ENCODE assay signal across 19 mouse cellular contexts in genomic region chrX:156947093-156947492, GRCm38 (mm10).
DNase-seq lines count a peak whose midpoint lies in the region; TF ChIP-seq lines count a peak whose summit lies in the region.
"Had no signal": no experiment of that assay in that cellular context is flagged by ENCODE, and none has a peak within 500 bp of the region (broad histone marks: within the 10 kb centered on the region; RNA-seq: fewer than 3 reads in every experiment).

No protein-coding gene starts in this region.

- no peak for TF ChIP-seq CTCF in embryonic fibroblast, embryonic 13.5 days (IDR thresholded peaks at IDR 0.05; ENCODE audit: borderline replicate concordance, insufficient read depth, low read length)

- DNase-seq in 3T3-L1 (ENCODE audit: low read depth, low spot score) (peak; percentile 68), MN1 (ENCODE audit: low spot score) (peak; percentile 5)
- DNase-seq in lung, postnatal 4 days = no peak
- DNase-seq in urinary bladder, postnatal 10 days (ENCODE audit: low spot score) = no peak
- no peak for DNase-seq in kidney, adult 9 months
- DNase-seq: adrenal gland, adult 8-10 months; adrenal gland, postnatal 14 days; adrenal gland, postnatal 36 days; cerebellum, adult 11-12 months; cerebellum, adult 2 months; cerebellum, adult 9-10 months; cerebellum, postnatal 10 days; cerebellum, postnatal 25 days had no signal

- no peak for TF ChIP-seq POLR2A in embryonic fibroblast, embryonic 13.5 days (IDR thresholded peaks at IDR 0.05; ENCODE audit: low read depth, low read length)

- H3K4me1 ChIP-seq in embryonic fibroblast, embryonic 13.5 days (ENCODE audit: control insufficient read depth, insufficient read depth, low read length) = 0 out of 2 replicates have a peak, but pooled peaks cover 3% of the 10 kb centered on the region
- H3K4me1 ChIP-seq: embryonic facial prominence, embryonic 10.5 days; embryonic facial prominence, embryonic 12.5 days; forebrain, embryonic 10.5 days; forebrain, embryonic 12.5 days had no signal

- H3K27ac ChIP-seq in embryonic fibroblast, embryonic 13.5 days (ENCODE audit: insufficient read depth, low read length) = peak overlapping the region; percentile 40
- H3K27ac ChIP-seq: embryonic facial prominence, embryonic 10.5 days; embryonic facial prominence, embryonic 12.5 days; forebrain, embryonic 10.5 days; forebrain, embryonic 12.5 days had no signal

- H3K4me3 ChIP-seq in embryonic fibroblast, embryonic 13.5 days (ENCODE audit: insufficient read depth, low read length) = no peak overlapping the region
- H3K4me3 ChIP-seq: embryonic facial prominence, embryonic 10.5 days; embryonic facial prominence, embryonic 12.5 days; erythroblast, embryonic 14.5 days; forebrain, embryonic 10.5 days; forebrain, embryonic 12.5 days had no signal

Comparison
In these comparisons a context has a peak if more than half of its experiments do, and no peak if none do; other contexts are left out.
1. DNase-seq: peak in 3T3-L1 (single experiment) and MN1 (single experiment); none in lung, postnatal 4 days (0 of 2), urinary bladder, postnatal 10 days (single experiment) and kidney, adult 9 months (single experiment).